Mouse (Mus musculus) heart, embryonic 14.5 days (tissue): ENCODE data around the gene Il1rapl2. TPM values are rescaled to one million over a fixed set of nuclear protein-coding genes. Genes with fewer than 3 reads are reported as not detected.

Source experiments
- ATAC-seq: fragments of 200-750 bp; cut with Nextera tagmentation; 2 replicates; pipeline ENCODE4 v1.8.0; 2017; ENCODE audit warnings: low read depth, moderate TSS enrichment; ENCODE audit not compliant: insufficient number of reproducible peaks, insufficient read depth, low FRiP score
- H3K27ac ChIP-seq, 2 experiments: fragments of 200-500 bp in 1 of 2; fragments of 300-500 bp in 1 of 2; sonication (generic) in 1 of 2; replicated peaks in 1 of 2; 2 replicates each; pipeline ENCODE4 v1.5.1; 2012 to 2014; ENCODE audit warnings: low read depth in 2 of 2, low read length in 2 of 2, control low read depth in 1 of 2, mild to moderate bottlenecking in 1 of 2, mixed read lengths in 1 of 2; ENCODE audit not compliant: control insufficient read depth in 1 of 2, insufficient read depth in 1 of 2
- H3K27me3 ChIP-seq: fragments of 300-500 bp; sonication (generic); 2 replicates; pipeline ENCODE4 v1.6.1; 2014; ENCODE audit warnings: mild to moderate bottlenecking, low read length, control low read depth; ENCODE audit not compliant: control insufficient read depth, insufficient read depth
- H3K36me3 ChIP-seq: fragments of 300-500 bp; sonication (generic); 2 replicates; pipeline ENCODE4 v1.6.1; 2014; ENCODE audit warnings: mild to moderate bottlenecking, control low read depth, low read length, mixed read lengths; ENCODE audit not compliant: control insufficient read depth, insufficient read depth
- H3K4me1 ChIP-seq, 2 experiments: fragments of 200-500 bp in 1 of 2; fragments of 300-500 bp in 1 of 2; sonication (generic) in 1 of 2; 2 replicates each; pipeline ENCODE4 v1.6.1; 2012 to 2014; ENCODE audit warnings: low read length in 2 of 2, control low read depth in 1 of 2, mixed read lengths in 1 of 2; ENCODE audit not compliant: control insufficient read depth in 2 of 2, insufficient read depth in 2 of 2
- H3K4me2 ChIP-seq: fragments of 300-500 bp; sonication (generic); 2 replicates; pipeline ENCODE4 v1.6.1; 2014; ENCODE audit warnings: mild to moderate bottlenecking, low read length
- H3K4me3 ChIP-seq, 2 experiments: fragments of 200-500 bp in 1 of 2; fragments of 300-500 bp in 1 of 2; sonication (generic) in 1 of 2; 2 replicates each; pipeline ENCODE4 v1.5.1; 2012 to 2014; ENCODE audit warnings: low read length in 2 of 2, mild to moderate bottlenecking in 2 of 2, control low read depth in 1 of 2, low read depth in 1 of 2, moderate library complexity in 1 of 2; ENCODE audit not compliant: control insufficient read depth in 1 of 2, insufficient read depth in 1 of 2
- H3K9ac ChIP-seq: fragments of 300-500 bp; sonication (generic); 2 replicates; pipeline ENCODE4 v1.6.1; 2014; ENCODE audit warnings: mild to moderate bottlenecking, low read length
- H3K9me3 ChIP-seq: fragments of 300-500 bp; sonication (generic); 2 replicates; pipeline ENCODE4 v1.6.1; 2016; ENCODE audit warnings: low read length, control low read depth; ENCODE audit not compliant: control insufficient read depth
- WGBS: fragments of 180-500 bp; shearing (Covaris S2); extraction: QIAGEN DNeasy Blood & Tissue Kit; methylation state at CpG from one replicate; pipeline ENCODE4 v1.1.7; 2014; 5-methylcytosine and 5-hydroxymethylcytosine counted together
- polyA plus RNA-seq: library from polyadenylated mRNA; unstranded; fragments of >200 nt; fragmentation: Nextera tagmentation; extraction: Ambion mirVana; gene quantifications from 2 replicates; pipeline ENCODE4 v1.2.1, GENCODE M21; 2014

Gene Il1rapl2
- polyA plus RNA-seq, 1 experiment from 2014 or later, result 0.20 TPM

DNA sequence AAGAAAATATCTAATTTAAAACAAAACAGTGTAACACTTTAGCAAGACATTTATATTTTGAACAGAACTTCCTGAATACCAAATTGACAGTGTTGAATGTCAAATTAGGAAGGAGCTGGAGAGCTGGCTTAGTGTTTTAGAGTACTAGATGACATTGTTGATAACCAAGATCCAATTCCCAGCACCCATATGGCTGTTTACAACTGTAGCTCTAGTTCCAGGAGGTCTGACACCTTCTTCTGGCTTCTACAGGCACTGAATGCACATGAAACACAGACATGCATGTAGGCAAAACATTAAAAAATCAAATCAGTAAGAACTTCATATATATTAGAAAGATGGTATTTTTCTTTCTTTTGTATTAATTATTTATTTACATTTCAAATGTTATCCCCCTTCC lies 353.1 kb downstream of the Il1rapl2 start:
- no peak overlapping the region for H3K27ac ChIP-seq
- no peaks in the 10 kb centered on the region for H3K36me3 ChIP-seq
- no peaks in the 10 kb centered on the region for H3K4me1 ChIP-seq
- H3K9ac ChIP-seq, result no peak overlapping the region
- H3K9me3 ChIP-seq, result no peaks in the 10 kb centered on the region
- no peak overlapping the region for H3K4me3 ChIP-seq
- no peak overlapping the region for H3K4me2 ChIP-seq
- no peaks in the 10 kb centered on the region for H3K27me3 ChIP-seq
- ATAC-seq, result no peak

DNA sequence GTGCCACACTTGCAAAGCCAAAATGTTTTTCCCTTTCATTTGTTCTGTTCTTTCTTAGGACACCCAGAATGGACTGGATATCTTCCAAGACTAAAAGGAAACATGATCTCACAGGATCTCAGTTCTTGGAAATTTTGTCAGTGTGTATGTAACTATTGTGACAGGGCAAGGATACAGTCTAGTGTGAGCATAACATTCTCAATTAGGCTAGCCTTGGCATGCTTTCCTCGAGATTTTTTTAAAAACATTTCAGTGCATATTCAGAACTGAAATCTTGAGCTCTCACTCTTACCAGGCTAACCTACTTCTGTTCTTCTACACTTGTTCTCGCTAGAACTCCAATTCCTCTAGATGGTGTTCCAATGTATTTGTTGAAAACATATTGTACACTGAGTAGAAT lies 356.4 kb downstream of the Il1rapl2 start:
- no peaks in the 10 kb centered on the region for H3K27me3 ChIP-seq
- H3K9ac ChIP-seq, result no peak overlapping the region
- no peaks in the 10 kb centered on the region for H3K9me3 ChIP-seq
- no peak overlapping the region for H3K27ac ChIP-seq
- no peak overlapping the region for H3K4me2 ChIP-seq
- no peak overlapping the region for H3K4me3 ChIP-seq
- WGBS, result 57% methylated on average over 2 of the region's 2 CpGs
- no peaks in the 10 kb centered on the region for H3K4me1 ChIP-seq
- H3K36me3 ChIP-seq, result no peaks in the 10 kb centered on the region
- ATAC-seq, result no peak

DNA sequence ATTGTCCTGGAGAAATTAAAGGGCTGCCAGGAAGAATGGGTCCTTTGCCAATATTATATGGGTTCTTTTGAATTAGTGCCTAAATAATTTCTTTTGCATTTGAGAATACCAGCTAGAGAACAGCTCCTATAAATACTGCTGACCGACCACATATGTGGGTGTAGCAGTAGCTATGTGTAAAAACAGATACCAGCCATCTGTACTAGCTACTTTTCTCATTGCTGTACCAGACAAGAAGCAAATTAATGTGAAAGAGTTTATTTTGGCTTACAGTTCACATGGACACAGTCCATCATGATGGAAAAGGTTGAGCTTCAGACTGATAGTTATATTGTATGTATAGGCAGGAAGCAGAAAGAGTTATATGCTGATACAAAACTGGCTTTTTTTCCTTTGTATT lies 377.3 kb downstream of the Il1rapl2 start:
- no peaks in the 10 kb centered on the region for H3K4me1 ChIP-seq

DNA sequence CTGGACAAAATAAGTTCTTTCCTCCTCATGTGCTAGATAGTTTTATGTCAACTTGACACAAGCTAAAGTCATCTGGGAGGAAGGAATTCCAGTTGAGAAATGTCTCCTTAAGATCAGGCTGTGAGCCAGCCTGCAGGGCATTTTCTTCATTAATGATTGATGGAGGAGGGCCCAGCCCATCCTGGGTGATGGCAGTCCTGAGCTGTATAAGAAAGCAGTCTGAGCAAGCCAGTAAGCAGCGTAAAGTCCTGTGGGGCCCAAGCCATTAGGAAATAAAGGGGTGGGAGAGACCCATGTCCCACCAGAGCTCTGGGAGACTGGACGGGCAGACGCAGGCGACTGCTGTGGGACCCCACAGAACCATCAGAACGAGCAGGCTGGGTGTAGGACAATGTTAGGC lies 400.9 kb downstream of the Il1rapl2 start:
- no peaks in the 10 kb centered on the region for H3K27me3 ChIP-seq

More for the DNA sequence above, 377.3 kb downstream of the Il1rapl2 start:
- WGBS, result 55% methylated on average over 1 of the region's 1 CpGs
- Histone ChIP-seq H3K27me3 (no peaks in the 10 kb centered on the region), H3K4me3 (no peak overlapping the region), H3K27ac (no peak overlapping the region), H3K9me3 (no peaks in the 10 kb centered on the region), H3K9ac (no peak overlapping the region), H3K36me3 (no peaks in the 10 kb centered on the region), H3K4me2 (no peak overlapping the region)
- no peak for ATAC-seq

DNA sequence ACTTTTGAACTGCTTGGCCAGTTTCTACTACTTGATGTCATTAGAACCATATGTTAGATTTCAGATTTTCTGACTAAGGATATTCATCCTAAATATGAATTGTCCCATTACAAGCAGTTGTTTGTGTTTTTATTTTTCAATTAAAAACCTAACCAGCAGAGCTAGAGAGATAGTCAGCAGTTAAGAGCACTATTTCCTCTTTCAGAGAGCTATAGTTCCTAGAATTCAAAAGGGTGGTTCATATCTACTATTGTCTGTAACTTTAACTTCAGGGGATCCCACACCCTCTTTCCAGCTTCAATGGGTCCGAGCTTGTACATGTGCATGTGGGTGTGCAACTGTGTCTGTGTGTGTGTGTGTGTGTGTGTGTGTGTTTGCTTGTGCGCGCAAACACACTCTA lies 472.7 kb downstream of the Il1rapl2 start:
- Histone ChIP-seq H3K4me1 (no peaks in the 10 kb centered on the region), H3K27me3 (no peaks in the 10 kb centered on the region), H3K9me3 (no peaks in the 10 kb centered on the region), H3K9ac (no peak overlapping the region), H3K4me3 (no peak overlapping the region), H3K36me3 (no peaks in the 10 kb centered on the region), H3K4me2 (no peak overlapping the region), H3K27ac (no peak overlapping the region)
- no peak for ATAC-seq
- WGBS, result 79% methylated on average over 3 of the region's 3 CpGs

More for the DNA sequence above, 400.9 kb downstream of the Il1rapl2 start:
- 85% methylated on average over 5 of the region's 5 CpGs for WGBS
- Histone ChIP-seq H3K4me1 (no peaks in the 10 kb centered on the region), H3K4me3 (no peak overlapping the region), H3K36me3 (no peaks in the 10 kb centered on the region), H3K9me3 (no peaks in the 10 kb centered on the region), H3K9ac (no peak overlapping the region), H3K4me2 (no peak overlapping the region), H3K27ac (no peak overlapping the region)
- no peak for ATAC-seq

DNA sequence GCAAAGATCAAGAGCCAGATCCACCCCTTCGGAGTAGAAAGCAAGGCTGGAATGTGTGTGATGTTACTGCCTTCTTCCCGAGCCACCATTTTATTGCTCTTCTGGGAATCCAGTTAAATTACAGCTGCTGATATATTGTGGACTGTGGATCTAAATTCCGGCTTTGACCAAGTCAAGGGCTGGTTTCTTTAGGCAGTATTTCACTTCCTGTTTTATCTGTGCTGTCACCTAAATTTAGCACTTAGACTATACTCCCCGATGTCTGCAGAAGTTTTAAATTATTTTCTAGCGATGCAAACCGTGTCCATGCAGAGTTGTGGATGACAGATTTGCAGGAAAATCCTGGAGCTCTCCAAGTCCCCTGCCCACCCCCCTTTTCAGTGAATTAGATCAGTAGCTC lies 533.5 kb downstream of the Il1rapl2 start:
- no peaks in the 10 kb centered on the region for H3K4me1 ChIP-seq
- no peak for ATAC-seq
- no peaks in the 10 kb centered on the region for H3K36me3 ChIP-seq
- no peak overlapping the region for H3K27ac ChIP-seq
- no peak overlapping the region for H3K9ac ChIP-seq
- 52% methylated on average over 6 of the region's 6 CpGs for WGBS
- no peaks in the 10 kb centered on the region for H3K9me3 ChIP-seq
- H3K4me3 ChIP-seq, result no peak overlapping the region
- no peak overlapping the region for H3K4me2 ChIP-seq
- H3K27me3 ChIP-seq, result no peaks in the 10 kb centered on the region

DNA sequence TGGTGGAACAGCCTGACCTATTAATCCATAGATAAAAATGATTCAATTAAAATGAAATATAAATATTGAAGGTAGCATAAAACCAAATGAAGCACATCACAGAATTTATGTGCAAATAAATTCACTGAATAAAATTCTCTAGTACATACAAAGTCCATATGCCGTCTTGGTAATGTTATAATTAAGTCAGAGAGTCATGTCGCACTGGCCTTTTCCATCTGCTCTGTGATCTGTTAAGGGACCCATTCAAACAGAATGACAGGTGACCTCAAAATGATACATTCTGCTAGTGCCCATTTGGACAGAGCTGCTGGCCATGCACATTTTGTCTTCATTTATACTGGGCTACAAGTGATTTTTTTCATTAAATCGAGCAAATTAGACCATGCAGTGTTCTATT lies 534.3 kb downstream of the Il1rapl2 start:
- H3K4me3 ChIP-seq, result no peak overlapping the region
- H3K9ac ChIP-seq, result no peak overlapping the region
- H3K36me3 ChIP-seq, result no peaks in the 10 kb centered on the region
- H3K9me3 ChIP-seq, result no peaks in the 10 kb centered on the region
- H3K4me2 ChIP-seq, result no peak overlapping the region
- no peak for ATAC-seq
- WGBS, result 73% methylated on average over 3 of the region's 3 CpGs
- H3K27ac ChIP-seq, result no peak overlapping the region
- H3K27me3 ChIP-seq, result no peaks in the 10 kb centered on the region
- H3K4me1 ChIP-seq, result no peaks in the 10 kb centered on the region

DNA sequence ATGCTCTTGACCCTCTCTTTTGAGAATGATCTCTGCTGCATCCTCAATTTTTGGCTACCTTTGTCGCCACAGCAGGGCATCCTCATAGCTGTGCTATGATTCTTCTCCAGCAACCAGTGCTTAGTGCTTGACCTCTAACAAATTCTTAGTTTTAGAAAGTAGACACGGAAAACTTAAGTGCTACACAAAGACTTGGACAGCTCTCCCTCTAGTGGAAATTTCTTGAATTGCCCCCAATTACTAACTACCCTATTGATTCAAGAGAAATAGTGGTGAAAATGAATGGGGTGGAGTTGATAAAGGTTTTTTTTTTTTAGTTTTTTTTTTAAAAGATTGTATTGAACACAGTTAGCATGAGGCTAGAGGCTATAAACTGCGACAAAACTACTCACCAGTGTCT lies 599.7 kb downstream of the Il1rapl2 start:
- 17% methylated on average over 3 of the region's 3 CpGs for WGBS

More for the DNA sequence above, 599.7 kb downstream of the Il1rapl2 start:
- H3K9me3 ChIP-seq, result no peaks in the 10 kb centered on the region
- no peak overlapping the region for H3K9ac ChIP-seq
- H3K4me1 ChIP-seq, result no peaks in the 10 kb centered on the region
- H3K36me3 ChIP-seq, result no peaks in the 10 kb centered on the region
- H3K27ac ChIP-seq, result no peak overlapping the region
- H3K27me3 ChIP-seq, result no peaks in the 10 kb centered on the region
- no peak for ATAC-seq
- H3K4me3 ChIP-seq, result no peak overlapping the region
- H3K4me2 ChIP-seq, result no peak overlapping the region
